Mouse (Mus musculus): ENCODE results near the gene Osbpl9. TPM values are rescaled to one million over a fixed set of nuclear protein-coding genes. Genes with fewer than 3 reads are reported as not detected.
A peak's percentile ranks its signal among the peaks of the same experiment; 100 is the strongest.

Osbpl9 gene
- total RNA-seq, 2 experiments from 2014 or later, result 91.5 to 112 TPM

GRCm38 (mm10) chr4:109122830-109123555, 79.1 kb downstream of the Osbpl9 start:
- Histone ChIP-seq H3K27ac (peak overlapping the region; percentile 67), H3K4me3 (no peak overlapping the region; the same call in 1 of the 2 replicates)
- DNase-seq, result no peak
- TF ChIP-seq CTCF (IDR thresholded peaks at IDR 0.05), result no peak
- intact Hi-C loops (cut with DNase I), result no loop called here

- DNase-seq, result no peak
- H3K4me3 ChIP-seq, result no peak overlapping the region
- intact Hi-C loops (cut with DNase I), result no loop called here
- H3K27ac ChIP-seq, result peak overlapping the region; percentile 91; the same call in 1 of the 2 replicates
- no peak for TF ChIP-seq CTCF (IDR thresholded peaks at IDR 0.05)
Observed at GRCm38 (mm10) chr4:109120735-109121134, 81.3 kb downstream of the Osbpl9 start.

GRCm38 (mm10) chr4:109119641-109120125, 82.4 kb downstream of the Osbpl9 start:
- DNase-seq, result no peak
- Histone ChIP-seq H3K4me3 (no peak overlapping the region), H3K27ac (peak overlapping the region; percentile 91)
- TF ChIP-seq CTCF (IDR thresholded peaks at IDR 0.05), result no peak
- intact Hi-C loops (cut with DNase I), result loop anchor here (5.0 kb wide), 1 partner anchor 33 kb away; no protein-coding TSS in a partner anchor

- Histone ChIP-seq H3K27ac (peak overlapping the region; percentile 91), H3K4me3 (peak overlapping the region; percentile 81)
- intact Hi-C loops (cut with DNase I), result loop anchor here (5.0 kb wide), 1 partner anchor 34 kb away; no protein-coding TSS in a partner anchor
- no peak for DNase-seq
- no peak for TF ChIP-seq CTCF (IDR thresholded peaks at IDR 0.05)
Observed at GRCm38 (mm10) chr4:109118327-109118659, 83.8 kb downstream of the Osbpl9 start.

- intact Hi-C loops (cut with DNase I), result loop anchor here (5.0 kb wide), 1 partner anchor 35 kb away; no protein-coding TSS in a partner anchor
- peak; percentile 96 for DNase-seq
- H3K27ac ChIP-seq, result peak overlapping the region; percentile 91
- H3K4me3 ChIP-seq, result peak overlapping the region; percentile 81
- TF ChIP-seq CTCF (IDR thresholded peaks at IDR 0.05), result no peak
Observed at GRCm38 (mm10) chr4:109117596-109118326, 84.3 kb downstream of the Osbpl9 start.

GRCm38 (mm10) chr4:109116938-109117337, 85.1 kb downstream of the Osbpl9 start:
- intact Hi-C loops (cut with DNase I), result loop anchor here (5.0 kb wide), 1 partner anchor 35 kb away; no protein-coding TSS in a partner anchor
- TF ChIP-seq CTCF (IDR thresholded peaks at IDR 0.05), result no peak
- Histone ChIP-seq H3K27ac (peak overlapping the region; percentile 91), H3K4me3 (peak overlapping the region; percentile 81)
- no peak for DNase-seq

- DNase-seq, result peak; percentile 72
- intact Hi-C loops (cut with DNase I), result loop anchor here (5.0 kb wide), 1 partner anchor 36 kb away; no protein-coding TSS in a partner anchor
- no peak for TF ChIP-seq CTCF (IDR thresholded peaks at IDR 0.05)
- H3K4me3 ChIP-seq, result peak overlapping the region; percentile 81
- peak overlapping the region; percentile 91 for H3K27ac ChIP-seq
Observed at GRCm38 (mm10) chr4:109116494-109116893, 85.6 kb downstream of the Osbpl9 start.

GRCm38 (mm10) chr4:109115742-109116141, 86.3 kb downstream of the Osbpl9 start:
- H3K27ac ChIP-seq, result peak overlapping the region; percentile 91
- no peak for TF ChIP-seq CTCF (IDR thresholded peaks at IDR 0.05)
- no peak for DNase-seq
- peak overlapping the region; percentile 81 for H3K4me3 ChIP-seq
- intact Hi-C loops (cut with DNase I), result loop anchor here (5.0 kb wide), 1 partner anchor 37 kb away; no protein-coding TSS in a partner anchor

GRCm38 (mm10) chr4:109114308-109114707, 87.8 kb downstream of the Osbpl9 start:
- intact Hi-C loops (cut with DNase I), result no loop called here
- TF ChIP-seq CTCF (IDR thresholded peaks at IDR 0.05), result no peak
- H3K27ac ChIP-seq, result peak overlapping the region; percentile 46
- no peak for DNase-seq
- H3K4me3 ChIP-seq, result no peak overlapping the region

- H3K27ac ChIP-seq, result peak overlapping the region; percentile 79
- intact Hi-C loops (cut with DNase I), result no loop called here
Observed at GRCm38 (mm10) chr4:109112915-109113505, 89.1 kb downstream of the Osbpl9 start.

GRCm38 (mm10) chr4:109110978-109111377, 91.1 kb downstream of the Osbpl9 start:
- Histone ChIP-seq H3K27ac (peak overlapping the region; percentile 79; the same call in 1 of the 2 replicates), H3K4me3 (no peak overlapping the region)
- no peak for TF ChIP-seq CTCF (IDR thresholded peaks at IDR 0.05)
- intact Hi-C loops (cut with DNase I), result no loop called here
- no peak for DNase-seq

More at GRCm38 (mm10) chr4:109112915-109113505, 89.1 kb downstream of the Osbpl9 start:
- DNase-seq, result no peak
- TF ChIP-seq CTCF (IDR thresholded peaks at IDR 0.05), result no peak
- H3K4me3 ChIP-seq, result peak overlapping the region; percentile 33

- TF ChIP-seq CTCF (IDR thresholded peaks at IDR 0.05), result no peak
- intact Hi-C loops (cut with DNase I), result no loop called here
- H3K27ac ChIP-seq, result no peak overlapping the region; the same call in 1 of the 2 replicates
Observed at GRCm38 (mm10) chr4:109109686-109110085, 92.4 kb downstream of the Osbpl9 start.

More at GRCm38 (mm10) chr4:109109686-109110085, 92.4 kb downstream of the Osbpl9 start:
- no peak overlapping the region for H3K4me3 ChIP-seq
- no peak for DNase-seq

Data from gastrocnemius, adult 2 months (tissue).